Mouse (Mus musculus): ENCODE measurements at regions not wholly inside any gene's neighbourhood (a gene's known extent, or its start where the extent isn't known, plus 50 kb on each side); places are given as distances from the start of the nearest gene placed in this dataset.
"Not testable (repeated sequence)": the region's sequence is repeated elsewhere in the genome, so short reads cannot be mapped to it uniquely, and the experiment has no call there.

- H3K4me2 ChIP-seq (ENCODE audit: low read depth, low read length, severe bottlenecking): no peak overlapping the region
- no peaks in the 10 kb centered on the region; the same call in 1 of the 2 replicates for H3K4me1 ChIP-seq (replicated peaks; ENCODE audit: control insufficient read depth, insufficient read depth, low read length)
- H3K9me3 ChIP-seq (ENCODE audit: control insufficient read depth, low read length): no peaks in the 10 kb centered on the region
- H3K4me3 ChIP-seq (ENCODE audit: low read depth, low read length): no peak overlapping the region
- no peaks in the 10 kb centered on the region for H3K36me3 ChIP-seq (ENCODE audit: control insufficient read depth, insufficient read depth, low read length)
- no peaks in the 10 kb centered on the region for H3K27me3 ChIP-seq (ENCODE audit: control insufficient read depth, insufficient read depth, low read length)
- DNase-seq (ENCODE audit: low spot score): no peak
- 90% methylated on average over 11 of the region's 11 CpGs for WGBS
- no peak overlapping the region for H3K27ac ChIP-seq (ENCODE audit: low read depth, low read length)
- no peak overlapping the region for H3K9ac ChIP-seq (ENCODE audit: low read length)
- ATAC-seq (replicated peaks; ENCODE audit: low FRiP score): no peak
These were observed 60.2 kb upstream of the Pim1 start for GRCm38 (mm10) chr17:29430401-29430800.

GRCm38 (mm10) chr17:29430806-29431205 is 59.7 kb upstream of the Pim1 start:
- Histone ChIP-seq H3K27me3 (ENCODE audit: control insufficient read depth, insufficient read depth, low read length) (no peaks in the 10 kb centered on the region), H3K36me3 (ENCODE audit: control insufficient read depth, insufficient read depth, low read length) (no peaks in the 10 kb centered on the region), H3K9me3 (ENCODE audit: control insufficient read depth, low read length) (no peaks in the 10 kb centered on the region), H3K4me1 (replicated peaks; ENCODE audit: control insufficient read depth, insufficient read depth, low read length) (no peaks in the 10 kb centered on the region; the same call in 1 of the 2 replicates), H3K4me2 (ENCODE audit: low read depth, low read length, severe bottlenecking) (no peak overlapping the region), H3K9ac (ENCODE audit: low read length) (no peak overlapping the region), H3K4me3 (ENCODE audit: low read depth, low read length) (no peak overlapping the region), H3K27ac (ENCODE audit: low read depth, low read length) (no peak overlapping the region)
- no peak for DNase-seq (ENCODE audit: low spot score)
- ATAC-seq (replicated peaks; ENCODE audit: low FRiP score): no peak
- WGBS: 94% methylated on average over 6 of the region's 6 CpGs

- H3K9me3 ChIP-seq (ENCODE audit: control insufficient read depth, low read length): no peaks in the 10 kb centered on the region
- H3K4me3 ChIP-seq (ENCODE audit: low read depth, low read length): no peak overlapping the region
- no peaks in the 10 kb centered on the region for H3K36me3 ChIP-seq (ENCODE audit: control insufficient read depth, insufficient read depth, low read length)
- WGBS: 79% methylated on average over 8 of the region's 8 CpGs
- H3K9ac ChIP-seq (ENCODE audit: low read length): no peak overlapping the region
- H3K27me3 ChIP-seq (ENCODE audit: control insufficient read depth, insufficient read depth, low read length): no peaks in the 10 kb centered on the region
- no peak for ATAC-seq (replicated peaks; ENCODE audit: low FRiP score)
- no peak overlapping the region for H3K27ac ChIP-seq (ENCODE audit: low read depth, low read length)
- DNase-seq (ENCODE audit: low spot score): no peak
- H3K4me1 ChIP-seq (replicated peaks; ENCODE audit: control insufficient read depth, insufficient read depth, low read length): peaks cover 1% of the 10 kb centered on the region; the same call in 1 of the 2 replicates
- H3K4me2 ChIP-seq (ENCODE audit: low read depth, low read length, severe bottlenecking): no peak overlapping the region
These were observed 58.8 kb upstream of the Pim1 start for GRCm38 (mm10) chr17:29431553-29432297.

- no peak overlapping the region for H3K4me3 ChIP-seq (ENCODE audit: low read depth, low read length)
- H3K4me1 ChIP-seq (replicated peaks; ENCODE audit: control insufficient read depth, insufficient read depth, low read length): peaks cover 4% of the 10 kb centered on the region; the same call in 1 of the 2 replicates
- H3K27me3 ChIP-seq (ENCODE audit: control insufficient read depth, insufficient read depth, low read length): no peaks in the 10 kb centered on the region
- H3K9me3 ChIP-seq (ENCODE audit: control insufficient read depth, low read length): no peaks in the 10 kb centered on the region
- whole genome bisulfite sequencing: 95% methylated on average over 8 of the region's 8 CpGs
- no peak overlapping the region for H3K27ac ChIP-seq (ENCODE audit: low read depth, low read length)
- no peak for ATAC-seq (replicated peaks; ENCODE audit: low FRiP score)
- no peak for DNase-seq (ENCODE audit: low spot score)
- H3K9ac ChIP-seq (ENCODE audit: low read length): no peak overlapping the region
- H3K36me3 ChIP-seq (ENCODE audit: control insufficient read depth, insufficient read depth, low read length): no peaks in the 10 kb centered on the region
- no peak overlapping the region for H3K4me2 ChIP-seq (ENCODE audit: low read depth, low read length, severe bottlenecking)
These were observed 57.9 kb upstream of the Pim1 start for GRCm38 (mm10) chr17:29432666-29433065.

GRCm38 (mm10) chr17:29433370-29433769 is 57.2 kb upstream of the Pim1 start:
- H3K9ac ChIP-seq (ENCODE audit: low read length): no peak overlapping the region
- 84% methylated on average over 8 of the region's 8 CpGs for WGBS
- H3K27ac ChIP-seq (ENCODE audit: low read depth, low read length): no peak overlapping the region
- peaks cover 7% of the 10 kb centered on the region; the same call in 1 of the 2 replicates for H3K4me1 ChIP-seq (replicated peaks; ENCODE audit: control insufficient read depth, insufficient read depth, low read length)
- H3K9me3 ChIP-seq (ENCODE audit: control insufficient read depth, low read length): no peaks in the 10 kb centered on the region
- no peaks in the 10 kb centered on the region for H3K27me3 ChIP-seq (ENCODE audit: control insufficient read depth, insufficient read depth, low read length)
- no peak for ATAC-seq (replicated peaks; ENCODE audit: low FRiP score)
- no peak for DNase-seq (ENCODE audit: low spot score)
- no peaks in the 10 kb centered on the region for H3K36me3 ChIP-seq (ENCODE audit: control insufficient read depth, insufficient read depth, low read length)
- H3K4me2 ChIP-seq (ENCODE audit: low read depth, low read length, severe bottlenecking): no peak overlapping the region
- no peak overlapping the region for H3K4me3 ChIP-seq (ENCODE audit: low read depth, low read length)

- 81% methylated on average over 20 of the region's 20 CpGs for WGBS
- no peak overlapping the region; the same call in 1 of the 2 replicates for H3K9ac ChIP-seq (ENCODE audit: low read length)
- no peaks in the 10 kb centered on the region for H3K27me3 ChIP-seq (ENCODE audit: control insufficient read depth, insufficient read depth, low read length)
- H3K36me3 ChIP-seq (ENCODE audit: control insufficient read depth, insufficient read depth, low read length): no peaks in the 10 kb centered on the region
- H3K9me3 ChIP-seq (ENCODE audit: control insufficient read depth, low read length): no peaks in the 10 kb centered on the region
- no peak for ATAC-seq (replicated peaks; ENCODE audit: low FRiP score)
- H3K27ac ChIP-seq (ENCODE audit: low read depth, low read length): no peak overlapping the region
- H3K4me2 ChIP-seq (ENCODE audit: low read depth, low read length, severe bottlenecking): no peak overlapping the region
- no peak for DNase-seq (ENCODE audit: low spot score)
- no peak overlapping the region for H3K4me3 ChIP-seq (ENCODE audit: low read depth, low read length)
- peaks cover 9% of the 10 kb centered on the region; the same call in 1 of the 2 replicates for H3K4me1 ChIP-seq (replicated peaks; ENCODE audit: control insufficient read depth, insufficient read depth, low read length)
These were observed 56.2 kb upstream of the Pim1 start for GRCm38 (mm10) chr17:29434074-29434944.

GRCm38 (mm10) chr17:29435345-29436006 is 55.1 kb upstream of the Pim1 start:
- WGBS: 95% methylated on average over 9 of the region's 9 CpGs
- H3K9me3 ChIP-seq (ENCODE audit: control insufficient read depth, low read length): no peaks in the 10 kb centered on the region
- H3K27me3 ChIP-seq (ENCODE audit: control insufficient read depth, insufficient read depth, low read length): no peaks in the 10 kb centered on the region
- no peak overlapping the region for H3K4me3 ChIP-seq (ENCODE audit: low read depth, low read length)
- no peak overlapping the region for H3K4me2 ChIP-seq (ENCODE audit: low read depth, low read length, severe bottlenecking)
- no peak for DNase-seq (ENCODE audit: low spot score)
- H3K36me3 ChIP-seq (ENCODE audit: control insufficient read depth, insufficient read depth, low read length): no peaks in the 10 kb centered on the region
- peak overlapping the region; percentile 14; the same call in 1 of the 2 replicates for H3K27ac ChIP-seq (ENCODE audit: low read depth, low read length)
- H3K9ac ChIP-seq (ENCODE audit: low read length): no peak overlapping the region
- peaks cover 9% of the 10 kb centered on the region; the same call in 1 of the 2 replicates for H3K4me1 ChIP-seq (replicated peaks; ENCODE audit: control insufficient read depth, insufficient read depth, low read length)
- ATAC-seq (replicated peaks; ENCODE audit: low FRiP score): no peak

- H3K4me2 ChIP-seq (ENCODE audit: low read depth, low read length, severe bottlenecking): peak overlapping the region; percentile 55
- peak overlapping the region; percentile 31 for H3K4me3 ChIP-seq (ENCODE audit: low read depth, low read length)
- not testable (repeated sequence) for H3K27me3 ChIP-seq (ENCODE audit: control insufficient read depth, insufficient read depth, low read length); H3K9me3 ChIP-seq (ENCODE audit: control insufficient read depth, low read length); DNase-seq (ENCODE audit: low spot score); H3K36me3 ChIP-seq (ENCODE audit: control insufficient read depth, insufficient read depth, low read length); H3K4me1 ChIP-seq (replicated peaks; ENCODE audit: control insufficient read depth, insufficient read depth, low read length); ATAC-seq (replicated peaks; ENCODE audit: low FRiP score)
- 69% methylated on average over 8 of the region's 9 CpGs for WGBS
- H3K27ac ChIP-seq (ENCODE audit: low read depth, low read length): peak overlapping the region; percentile 92
- peak overlapping the region; percentile 54 for H3K9ac ChIP-seq (ENCODE audit: low read length)
These were observed 54.1 kb upstream of the Pim1 start for GRCm38 (mm10) chr17:29436484-29436870.

All from forebrain, embryonic 11.5 days (tissue).